Mouse (Mus musculus) CD4-positive naive resting alpha-beta T cell, adult 57 days (primary cell): Measurements from ENCODE around the gene D630039A03Rik. TPM values are rescaled to one million over a fixed set of nuclear protein-coding genes. Genes with fewer than 3 reads are reported as not detected.

ENCODE experiments used
- total RNA-seq: library from RNA; stranded (reverse); gene quantifications from one replicate; pipeline ENCODE4 v1.2.4, GENCODE M21; 2023

The D630039A03Rik gene
- 1.7 TPM for total RNA-seq

GRCm38 (mm10) chr4:57916201-57916661 lies at the start of gene D630039A03Rik:
Gene D630039A03Rik (minus strand): TSS chr4:57916297.

GRCm38 (mm10) chr4:57956029-57956960 lies 40.2 kb upstream of the D630039A03Rik start, which contains the start of gene Txn1:
Gene Txn1 (minus strand): TSS chr4:57956411.

Other genes with a start within 250 kb of the D630039A03Rik start
- gene Akap2, start 198.6 kb downstream of the D630039A03Rik start, total RNA-seq, result 20.6 TPM
- gene Txn1, start 40.1 kb upstream of the D630039A03Rik start, total RNA-seq, result 49.9 TPM
- gene Txndc8, start 92.8 kb upstream of the D630039A03Rik start, total RNA-seq, result not detected